Mouse (Mus musculus): ENCODE measurements around the gene Klhl32. TPM values are rescaled to one million over a fixed set of nuclear protein-coding genes. Genes with fewer than 3 reads are reported as not detected.
A peak's percentile ranks its signal among the peaks of the same experiment; 100 is the strongest.

Klhl32 gene
- polyA plus RNA-seq, 1 experiment from 2014 or later: 38.5 TPM

DNA sequence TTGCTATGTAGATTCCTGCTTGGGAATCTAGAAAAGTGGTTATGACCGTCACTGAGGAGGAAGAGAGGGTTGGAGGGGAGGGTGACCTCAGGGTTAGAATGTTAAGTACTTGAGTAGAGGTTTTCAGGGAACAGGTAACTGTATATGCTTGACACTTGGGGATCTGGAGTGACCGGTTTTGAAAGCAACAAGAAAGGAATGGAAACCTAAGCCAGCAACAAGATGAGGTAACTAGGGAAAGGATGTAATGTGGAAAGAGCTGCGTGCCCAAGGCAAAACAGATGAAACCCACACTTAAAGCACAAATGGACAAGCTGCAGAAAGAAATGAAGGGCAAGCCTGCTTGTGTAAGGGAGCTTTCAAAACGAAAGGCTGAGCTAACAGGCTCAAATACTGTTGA is 18.3 kb upstream of the Klhl32 start:
- Histone ChIP-seq H3K27ac (ENCODE audit: low read depth, low read length) (no peak overlapping the region), H3K9me3 (ENCODE audit: control insufficient read depth, low read length) (no peaks in the 10 kb centered on the region), H3K36me3 (ENCODE audit: control insufficient read depth, insufficient read depth, low read length) (no peaks in the 10 kb centered on the region), H3K9ac (ENCODE audit: low read depth, low read length) (no peak overlapping the region), H3K4me2 (ENCODE audit: low read length) (no peak overlapping the region), H3K4me3 (ENCODE audit: low read length) (no peak overlapping the region), H3K4me1 (ENCODE audit: control insufficient read depth, insufficient read depth, low read depth, low read length) (no peaks in the 10 kb centered on the region), H3K27me3 (replicated peaks; ENCODE audit: control insufficient read depth, insufficient read depth, low read length) (no peaks in the 10 kb centered on the region)
- whole genome bisulfite sequencing: 77% methylated on average over 4 of the region's 4 CpGs
- ATAC-seq: no peak

DNA sequence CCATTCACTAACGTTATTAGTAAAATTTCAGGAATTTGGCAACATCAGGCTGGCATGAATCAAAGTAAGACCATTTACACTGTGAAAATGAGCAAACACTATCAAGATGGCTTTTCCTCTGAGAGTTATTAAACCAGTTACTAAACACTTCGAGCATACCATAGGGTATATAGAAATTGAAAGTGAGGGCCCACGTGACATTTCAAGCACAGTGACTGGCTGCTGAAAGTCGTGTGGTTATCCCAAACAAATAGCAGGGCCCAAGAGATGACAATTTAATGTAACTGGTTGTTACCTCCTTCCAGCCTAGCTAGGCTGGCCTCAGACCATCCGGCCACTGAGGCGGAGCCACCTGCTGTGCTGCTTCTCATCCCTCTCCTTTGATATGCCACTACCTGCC is 14.8 kb upstream of the Klhl32 start:
- Histone ChIP-seq H3K36me3 (ENCODE audit: control insufficient read depth, insufficient read depth, low read length) (no peaks in the 10 kb centered on the region), H3K9me3 (ENCODE audit: control insufficient read depth, low read length) (no peaks in the 10 kb centered on the region), H3K27me3 (replicated peaks; ENCODE audit: control insufficient read depth, insufficient read depth, low read length) (no peaks in the 10 kb centered on the region), H3K4me1 (ENCODE audit: control insufficient read depth, insufficient read depth, low read depth, low read length) (no peaks in the 10 kb centered on the region), H3K4me2 (ENCODE audit: low read length) (no peak overlapping the region), H3K9ac (ENCODE audit: low read depth, low read length) (no peak overlapping the region), H3K4me3 (ENCODE audit: low read length) (no peak overlapping the region), H3K27ac (ENCODE audit: low read depth, low read length) (no peak overlapping the region)
- 46% methylated on average over 6 of the region's 6 CpGs for WGBS
- ATAC-seq: no peak

DNA sequence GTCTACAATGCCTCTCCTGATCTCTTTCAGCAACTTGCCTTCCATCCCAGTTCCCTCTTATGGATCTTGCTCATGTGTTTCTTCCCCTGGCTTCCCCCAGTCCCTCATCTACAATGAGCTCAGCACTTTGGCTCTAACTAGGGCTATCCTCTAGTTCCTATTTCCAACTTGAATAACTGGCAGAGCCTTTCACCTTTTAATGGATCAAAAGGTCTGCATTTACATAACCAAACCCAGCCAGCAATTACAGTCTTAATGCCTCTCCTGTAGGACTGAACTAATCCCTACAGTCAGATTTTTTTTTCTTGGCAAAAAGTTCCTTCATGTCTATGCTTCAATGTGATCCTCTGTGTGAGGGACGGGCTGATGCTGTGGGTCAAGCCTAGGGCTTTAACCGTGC is 3.5 kb downstream of the Klhl32 start:
- Histone ChIP-seq H3K36me3 (ENCODE audit: control insufficient read depth, insufficient read depth, low read length) (no peaks in the 10 kb centered on the region), H3K9me3 (ENCODE audit: control insufficient read depth, low read length) (no peaks in the 10 kb centered on the region), H3K9ac (ENCODE audit: low read depth, low read length) (no peak overlapping the region), H3K27me3 (replicated peaks; ENCODE audit: control insufficient read depth, insufficient read depth, low read length) (no peaks in the 10 kb centered on the region), H3K4me1 (ENCODE audit: control insufficient read depth, insufficient read depth, low read depth, low read length) (peaks cover 8% of the 10 kb centered on the region), H3K27ac (ENCODE audit: low read depth, low read length) (no peak overlapping the region), H3K4me3 (ENCODE audit: low read length) (no peak overlapping the region), H3K4me2 (ENCODE audit: low read length) (no peak overlapping the region)
- WGBS: 60% methylated on average over 2 of the region's 2 CpGs
- no peak for ATAC-seq

DNA sequence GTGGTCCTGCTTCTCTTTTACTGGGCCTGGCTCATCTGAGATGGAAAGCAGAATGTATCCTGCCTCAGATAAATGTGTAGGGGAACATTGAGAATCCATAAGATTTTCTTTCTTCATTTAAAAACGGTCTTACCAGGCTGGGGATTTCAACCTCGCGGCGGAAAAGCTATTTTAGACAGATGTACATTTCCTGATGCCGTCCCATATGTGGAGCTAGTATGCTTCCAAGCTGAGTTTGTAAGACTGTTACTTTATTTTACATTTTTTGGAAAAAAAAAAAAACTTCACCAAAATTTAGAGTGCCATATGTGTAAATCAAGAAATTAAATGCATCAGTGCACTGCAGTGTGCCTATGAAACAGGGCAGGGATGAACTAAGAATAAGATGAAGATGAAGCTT is 5.4 kb downstream of the Klhl32 start:
- ATAC-seq: no peak
- Histone ChIP-seq H3K4me3 (ENCODE audit: low read length) (no peak overlapping the region), H3K27me3 (replicated peaks; ENCODE audit: control insufficient read depth, insufficient read depth, low read length) (no peaks in the 10 kb centered on the region), H3K36me3 (ENCODE audit: control insufficient read depth, insufficient read depth, low read length) (no peaks in the 10 kb centered on the region), H3K4me2 (ENCODE audit: low read length) (no peak overlapping the region), H3K27ac (ENCODE audit: low read depth, low read length) (no peak overlapping the region), H3K9me3 (ENCODE audit: control insufficient read depth, low read length) (no peaks in the 10 kb centered on the region), H3K4me1 (ENCODE audit: control insufficient read depth, insufficient read depth, low read depth, low read length) (peaks cover 4% of the 10 kb centered on the region; the same call in 1 of the 2 replicates), H3K9ac (ENCODE audit: low read depth, low read length) (no peak overlapping the region)
- 90% methylated on average over 5 of the region's 5 CpGs for WGBS

DNA sequence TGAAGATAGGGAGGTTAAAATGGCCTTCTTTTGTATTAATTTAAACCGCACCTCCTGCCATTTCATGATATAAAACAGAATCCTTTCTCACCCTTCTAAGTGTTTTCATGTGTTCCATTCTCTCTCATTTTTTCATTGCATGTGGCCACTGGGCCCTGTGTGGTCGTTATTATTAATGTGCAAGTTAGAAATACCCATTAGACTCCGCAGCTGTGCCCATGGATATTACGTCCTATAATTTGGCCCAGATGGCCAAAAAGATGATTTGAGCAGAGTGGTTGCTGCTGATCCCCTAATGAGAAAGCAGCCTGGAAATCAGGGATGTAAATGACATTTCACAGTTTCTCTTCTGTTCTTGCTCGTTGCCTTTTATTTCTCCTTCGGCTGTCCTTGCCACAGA is 12.4 kb downstream of the Klhl32 start:
- H3K4me2 ChIP-seq (ENCODE audit: low read length): no peak overlapping the region
- no peak; the same call in 1 of the 2 replicates for ATAC-seq
- H3K4me1 ChIP-seq (ENCODE audit: control insufficient read depth, insufficient read depth, low read depth, low read length): peaks cover 3% of the 10 kb centered on the region; the same call in 1 of the 2 replicates
- 36% methylated on average over 6 of the region's 6 CpGs for WGBS
- no peak overlapping the region for H3K27ac ChIP-seq (ENCODE audit: low read depth, low read length)
- no peaks in the 10 kb centered on the region for H3K36me3 ChIP-seq (ENCODE audit: control insufficient read depth, insufficient read depth, low read length)
- no peak overlapping the region for H3K4me3 ChIP-seq (ENCODE audit: low read length)
- no peaks in the 10 kb centered on the region for H3K27me3 ChIP-seq (replicated peaks; ENCODE audit: control insufficient read depth, insufficient read depth, low read length)
- no peaks in the 10 kb centered on the region for H3K9me3 ChIP-seq (ENCODE audit: control insufficient read depth, low read length)
- no peak overlapping the region for H3K9ac ChIP-seq (ENCODE audit: low read depth, low read length)

DNA sequence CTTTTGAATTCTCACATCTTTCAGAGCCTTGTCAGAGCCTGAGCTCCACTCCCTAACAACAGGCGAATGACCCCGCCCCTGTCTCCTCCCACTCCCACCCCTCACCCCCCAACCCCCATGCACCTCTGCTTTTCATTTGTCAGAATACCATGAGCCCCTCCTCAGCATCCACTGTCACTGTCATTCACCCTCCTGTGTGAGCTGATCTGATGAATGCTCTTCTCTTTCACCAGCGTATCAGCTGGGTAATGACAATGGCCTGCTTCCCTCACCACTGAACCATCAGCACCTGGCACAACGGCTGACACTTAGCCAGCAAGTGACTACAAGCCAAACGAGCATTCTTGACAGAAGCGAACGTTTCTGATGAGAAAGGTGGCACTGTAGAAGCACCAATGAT is 15.4 kb downstream of the Klhl32 start:
- Histone ChIP-seq H3K36me3 (ENCODE audit: control insufficient read depth, insufficient read depth, low read length) (no peaks in the 10 kb centered on the region), H3K9me3 (ENCODE audit: control insufficient read depth, low read length) (no peaks in the 10 kb centered on the region), H3K27me3 (replicated peaks; ENCODE audit: control insufficient read depth, insufficient read depth, low read length) (no peaks in the 10 kb centered on the region), H3K4me1 (ENCODE audit: control insufficient read depth, insufficient read depth, low read depth, low read length) (peaks cover 3% of the 10 kb centered on the region; the same call in 1 of the 2 replicates), H3K9ac (ENCODE audit: low read depth, low read length) (no peak overlapping the region), H3K4me2 (ENCODE audit: low read length) (no peak overlapping the region), H3K4me3 (ENCODE audit: low read length) (no peak overlapping the region), H3K27ac (ENCODE audit: low read depth, low read length) (no peak overlapping the region)
- peak; percentile 62; the same call in 1 of the 2 replicates for ATAC-seq
- 36% methylated on average over 7 of the region's 7 CpGs for WGBS

DNA sequence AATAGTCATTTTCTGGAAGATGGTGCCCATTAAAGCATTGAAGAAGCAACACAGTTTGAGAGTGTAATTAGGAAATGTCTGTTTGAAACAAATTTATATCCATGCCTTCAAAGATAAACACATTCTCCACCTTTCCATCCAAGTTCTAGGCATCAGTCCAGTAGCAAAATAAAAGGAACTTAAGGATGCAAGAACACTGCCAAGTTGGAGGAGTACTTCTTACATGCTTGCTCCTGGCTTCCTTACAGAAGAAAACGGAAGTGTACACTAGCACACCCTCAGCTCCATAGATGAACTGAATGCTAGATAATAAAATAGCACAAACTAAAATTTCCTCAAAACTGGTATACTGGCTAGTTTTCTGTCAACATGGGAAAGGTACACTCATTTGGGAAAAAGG is 42.6 kb downstream of the Klhl32 start:
- Histone ChIP-seq H3K9me3 (ENCODE audit: control insufficient read depth, low read length) (0 out of 2 replicates have a peak, but pooled peaks cover 3% of the 10 kb centered on the region), H3K9ac (ENCODE audit: low read depth, low read length) (no peak overlapping the region), H3K27me3 (replicated peaks; ENCODE audit: control insufficient read depth, insufficient read depth, low read length) (no peaks in the 10 kb centered on the region), H3K36me3 (ENCODE audit: control insufficient read depth, insufficient read depth, low read length) (no peaks in the 10 kb centered on the region), H3K27ac (ENCODE audit: low read depth, low read length) (no peak overlapping the region), H3K4me2 (ENCODE audit: low read length) (no peak overlapping the region), H3K4me1 (ENCODE audit: control insufficient read depth, insufficient read depth, low read depth, low read length) (no peaks in the 10 kb centered on the region), H3K4me3 (ENCODE audit: low read length) (no peak overlapping the region)
- WGBS: 86% methylated on average over 1 of the region's 1 CpGs
- ATAC-seq: no peak

DNA sequence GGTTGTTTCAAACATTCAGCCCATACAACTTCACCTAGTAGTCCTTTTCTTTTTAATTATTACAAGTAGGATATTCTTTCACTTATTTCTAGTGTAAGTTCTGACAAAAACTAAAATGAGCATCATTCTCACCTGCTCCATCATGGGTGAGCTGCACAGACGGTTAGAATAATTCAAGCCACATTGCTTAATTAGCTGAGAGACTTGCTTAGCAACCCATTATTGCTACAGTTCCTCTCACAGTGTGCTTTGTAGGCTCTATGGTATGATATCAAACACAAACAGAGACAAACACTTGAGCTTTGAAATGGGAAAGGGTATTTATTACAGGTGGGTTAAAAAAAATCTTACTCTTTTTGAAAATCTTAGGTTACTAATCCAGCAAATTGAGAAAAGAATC is 49.0 kb downstream of the Klhl32 start:
- H3K4me3 ChIP-seq (ENCODE audit: low read length): no peak overlapping the region
- no peak overlapping the region for H3K27ac ChIP-seq (ENCODE audit: low read depth, low read length)
- no peaks in the 10 kb centered on the region for H3K27me3 ChIP-seq (replicated peaks; ENCODE audit: control insufficient read depth, insufficient read depth, low read length)
- no peak overlapping the region for H3K9ac ChIP-seq (ENCODE audit: low read depth, low read length)
- no peak overlapping the region for H3K4me2 ChIP-seq (ENCODE audit: low read length)
- 16% methylated on average over 1 of the region's 1 CpGs for WGBS
- no peaks in the 10 kb centered on the region for H3K9me3 ChIP-seq (ENCODE audit: control insufficient read depth, low read length)
- H3K36me3 ChIP-seq (ENCODE audit: control insufficient read depth, insufficient read depth, low read length): no peaks in the 10 kb centered on the region
- ATAC-seq: no peak
- no peaks in the 10 kb centered on the region; the same call in 1 of the 2 replicates for H3K4me1 ChIP-seq (ENCODE audit: control insufficient read depth, insufficient read depth, low read depth, low read length)

DNA sequence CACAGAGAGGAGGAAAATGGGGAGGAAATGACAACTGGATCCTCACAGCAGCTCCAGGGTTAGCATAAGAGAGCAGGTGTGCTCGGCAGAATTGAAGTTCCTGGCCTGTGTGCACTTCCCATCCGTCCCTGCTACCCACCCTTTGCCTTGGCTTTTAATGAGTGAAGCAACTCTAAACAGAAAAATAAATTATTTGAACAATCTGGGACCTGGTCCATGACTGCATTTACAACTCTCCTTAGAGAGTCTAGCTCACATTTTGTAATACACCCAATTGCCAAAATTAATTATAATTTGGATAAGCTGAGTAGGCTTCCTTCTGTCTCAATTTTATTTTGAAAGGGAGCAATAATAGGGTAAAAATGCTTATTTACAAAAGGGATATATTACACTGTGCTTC is 49.6 kb downstream of the Klhl32 start:
- ATAC-seq: no peak
- Histone ChIP-seq H3K27me3 (replicated peaks; ENCODE audit: control insufficient read depth, insufficient read depth, low read length) (no peaks in the 10 kb centered on the region), H3K4me2 (ENCODE audit: low read length) (no peak overlapping the region), H3K9ac (ENCODE audit: low read depth, low read length) (no peak overlapping the region), H3K9me3 (ENCODE audit: control insufficient read depth, low read length) (no peaks in the 10 kb centered on the region), H3K27ac (ENCODE audit: low read depth, low read length) (no peak overlapping the region), H3K4me1 (ENCODE audit: control insufficient read depth, insufficient read depth, low read depth, low read length) (no peaks in the 10 kb centered on the region; the same call in 1 of the 2 replicates), H3K4me3 (ENCODE audit: low read length) (no peak overlapping the region), H3K36me3 (ENCODE audit: control insufficient read depth, insufficient read depth, low read length) (no peaks in the 10 kb centered on the region)
- 50% methylated on average over 2 of the region's 2 CpGs for WGBS
